Mouse (Mus musculus) myocyte (in vitro differentiated cells): ENCODE data around the gene Csrnp2. TPM values are rescaled to one million over a fixed set of nuclear protein-coding genes. Genes with fewer than 3 reads are reported as not detected.

Experiments used
- H3K27me3 ChIP-seq: one replicate; pipeline ENCODE4 v1.6.1; 2011; ENCODE audit not compliant: control insufficient read depth, insufficient read depth, insufficient read length
- H3K36me3 ChIP-seq: one replicate; pipeline ENCODE4 v1.6.1; 2011; ENCODE audit not compliant: control insufficient read depth, insufficient read depth
- H3K4me2 ChIP-seq: one replicate; pipeline ENCODE4 v1.6.1; 2011; ENCODE audit warnings: low read depth, control low read depth
- H3K4me3 ChIP-seq: one replicate; pipeline ENCODE4 v1.5.1; 2011; ENCODE audit warnings: mild to moderate bottlenecking, control low read depth, moderate library complexity
- H3K79me2 ChIP-seq: one replicate; pipeline ENCODE4 v1.6.1; 2011; ENCODE audit not compliant: control insufficient read depth, insufficient read depth
- H3ac ChIP-seq: one replicate; pipeline ENCODE4 v1.6.1; 2011; ENCODE audit not compliant: control insufficient read depth, insufficient read length
- CEBPB ChIP-seq: IDR thresholded peaks from 2 replicates; pipeline ENCODE4 v1.6.1; 2011; ENCODE audit warnings: mild to moderate bottlenecking, moderate library complexity; ENCODE audit not compliant: poor library complexity, insufficient read depth, severe bottlenecking
- E2F4 ChIP-seq: IDR thresholded peaks from one replicate; pipeline ENCODE4 v1.6.1; 2011; ENCODE audit warnings: mild to moderate bottlenecking, control low read depth, moderate library complexity; ENCODE audit not compliant: insufficient read depth
- MAX ChIP-seq: IDR thresholded peaks from one replicate; pipeline ENCODE4 v1.6.1; 2011; ENCODE audit warnings: low read depth, mild to moderate bottlenecking, control low read depth
- MYOD1 ChIP-seq, 3 experiments: IDR thresholded peaks; one replicate each; pipeline ENCODE4 v1.6.1; 2011; ENCODE audit warnings: control low read depth in 2 of 3, low read depth in 2 of 3, mild to moderate bottlenecking in 2 of 3, moderate library complexity in 1 of 3; ENCODE audit not compliant: insufficient read length in 2 of 3, control insufficient read depth in 1 of 3
- MYOG ChIP-seq, 3 experiments: IDR thresholded peaks; one replicate each; pipeline ENCODE4 v1.6.1; 2011; ENCODE audit warnings: control low read depth in 2 of 3, low read depth in 2 of 3, mild to moderate bottlenecking in 2 of 3; ENCODE audit not compliant: insufficient read length in 2 of 3, control insufficient read depth in 1 of 3, insufficient read depth in 1 of 3
- POLR2A ChIP-seq: IDR thresholded peaks from one replicate; pipeline ENCODE4 v1.6.1; 2011; ENCODE audit warnings: low read depth, mild to moderate bottlenecking, control low read depth, moderate library complexity; ENCODE audit not compliant: insufficient read length
- POLR2AphosphoS2 ChIP-seq: IDR thresholded peaks from one replicate; pipeline ENCODE4 v1.6.1; 2011; ENCODE audit warnings: low read depth, control low read depth; ENCODE audit not compliant: insufficient read length
- REST ChIP-seq: IDR thresholded peaks from one replicate; pipeline ENCODE4 v1.6.1; 2011; ENCODE audit warnings: mild to moderate bottlenecking, control low read depth, moderate library complexity; ENCODE audit not compliant: insufficient read depth, insufficient read length
- SRF ChIP-seq: IDR thresholded peaks from one replicate; pipeline ENCODE4 v1.6.1; 2011; ENCODE audit warnings: low read depth; ENCODE audit not compliant: control insufficient read depth, insufficient read length
- TCF12 ChIP-seq: IDR thresholded peaks from one replicate; pipeline ENCODE4 v1.6.1; 2011; ENCODE audit warnings: mild to moderate bottlenecking, control low read depth; ENCODE audit not compliant: poor library complexity, insufficient read depth, severe bottlenecking
- TCF3 ChIP-seq: IDR thresholded peaks from one replicate; pipeline ENCODE4 v1.6.1; 2011; ENCODE audit warnings: low read depth, control low read depth; ENCODE audit not compliant: insufficient read length
- USF1 ChIP-seq: IDR thresholded peaks from one replicate; pipeline ENCODE4 v1.6.1; 2011; ENCODE audit warnings: low read depth, mild to moderate bottlenecking, control low read depth, moderate library complexity
- polyA plus RNA-seq: library from polyadenylated mRNA; unstranded; fragments of >200 nt; fragmentation: generic; extraction: Trizol; gene quantifications from one replicate; pipeline ENCODE4 v1.2.1, GENCODE M21; 2012; ENCODE audit warnings: missing spikeins

Csrnp2 gene
- polyA plus RNA-seq, 1 experiment, result 9.2 TPM

GRCm38 (mm10) chr15:100429959-100430565 lies 65.2 kb downstream of the Csrnp2 start:
- no peaks in the 10 kb centered on the region for H3K36me3 ChIP-seq
- H3ac ChIP-seq, result no peak overlapping the region
- H3K4me2 ChIP-seq, result no peak overlapping the region
- H3K4me3 ChIP-seq, result no peak overlapping the region
- no peak for TF ChIP-seq REST
- peak; percentile 28 to 84 (median 83) for TF ChIP-seq MYOG (IDR thresholded peaks at IDR 0.05; ENCODE audit: control insufficient read depth in 1 of 3, insufficient read depth in 1 of 3, insufficient read length in 2 of 3, low read depth in 2 of 3)
- TF ChIP-seq USF1, result no peak
- no peak for TF ChIP-seq E2F4
- no peak for TF ChIP-seq TCF12
- no peak for TF ChIP-seq SRF
- TF ChIP-seq TCF3, result peak; percentile 18
- TF ChIP-seq CEBPB, result no peak
- TF ChIP-seq MAX, result no peak
- TF ChIP-seq POLR2A, result no peak
- TF ChIP-seq POLR2AphosphoS2, result no peak
- peak in 2 of 3 experiments; percentile 66 to 89 for TF ChIP-seq MYOD1 (IDR thresholded peaks at IDR 0.05; ENCODE audit: control insufficient read depth in 1 of 3, insufficient read length in 2 of 3, low read depth in 2 of 3)
- no peaks in the 10 kb centered on the region for H3K79me2 ChIP-seq
- H3K27me3 ChIP-seq, result no peaks in the 10 kb centered on the region

Other genes with a start within 250 kb of the Csrnp2 start
- not detected for gene Tmprss12, start 214.7 kb downstream of the Csrnp2 start, polyA plus RNA-seq
- gene Mettl7a1, start 191.3 kb downstream of the Csrnp2 start, polyA plus RNA-seq, result 9.4 TPM
- gene Mettl7a3, start 160.6 kb downstream of the Csrnp2 start, polyA plus RNA-seq, result not detected
- gene Methig1, start 142.3 kb downstream of the Csrnp2 start, polyA plus RNA-seq, result not detected
- not detected for gene Mettl7a2, start 142.3 kb downstream of the Csrnp2 start, polyA plus RNA-seq
- not detected for gene Higd1c, start 130.9 kb downstream of the Csrnp2 start, polyA plus RNA-seq
- 0.05 TPM for gene Gm5475, start 73.3 kb downstream of the Csrnp2 start, polyA plus RNA-seq
- 48.2 TPM for gene Slc11a2, start 70.4 kb downstream of the Csrnp2 start, polyA plus RNA-seq
- 24.8 TPM for gene Letmd1, start 26.5 kb downstream of the Csrnp2 start, polyA plus RNA-seq
- 15.0 TPM for gene Tfcp2, start 56.5 kb upstream of the Csrnp2 start, polyA plus RNA-seq
- gene Pou6f1, start 104.5 kb upstream of the Csrnp2 start, polyA plus RNA-seq, result 7.7 TPM
- 154 TPM for gene Dazap2, start 119.9 kb upstream of the Csrnp2 start, polyA plus RNA-seq
- 2.0 TPM for gene Smagp, start 141.5 kb upstream of the Csrnp2 start, polyA plus RNA-seq
- not detected for gene Bin2, start 174.1 kb upstream of the Csrnp2 start, polyA plus RNA-seq
- 23.5 TPM for gene Cela1, start 192.4 kb upstream of the Csrnp2 start, polyA plus RNA-seq
- gene Galnt6, start 233.9 kb upstream of the Csrnp2 start, polyA plus RNA-seq, result 26.0 TPM